Mouse (Mus musculus) MEL (cell line): ENCODE results near the gene Ccdc106. TPM values are rescaled to one million over a fixed set of nuclear protein-coding genes. Genes with fewer than 3 reads are reported as not detected.

Experiments
- DNase-seq: peaks from one replicate; pipeline ENCODE4 v3.0.0; 2011; ENCODE audit warnings: low read depth, low spot score
- H3K27ac ChIP-seq: 2 replicates; pipeline ENCODE4 v1.5.1; 2012; ENCODE audit warnings: low read depth, mild to moderate bottlenecking, control low read depth, low read length, moderate library complexity; ENCODE audit not compliant: control insufficient read depth
- H3K27me3 ChIP-seq, 2 experiments: fragments of 150-350 bp in 1 of 2; sonication (generic) in 1 of 2; 2 replicates each; pipeline ENCODE4 v1.6.1; 2012; ENCODE audit warnings: low read length in 2 of 2, mild to moderate bottlenecking in 2 of 2, improper control_type of control experiment in 1 of 2, moderate library complexity in 1 of 2; ENCODE audit not compliant: insufficient read depth in 2 of 2, control insufficient read depth in 1 of 2
- H3K36me3 ChIP-seq, 2 experiments: 2 replicates each; pipeline ENCODE4 v1.6.1; 2012 to 2014; ENCODE audit warnings: low read length in 2 of 2, improper control_type of control experiment in 1 of 2, inconsistent platforms in 1 of 2, mild to moderate bottlenecking in 1 of 2; ENCODE audit not compliant: insufficient read depth in 2 of 2, control insufficient read depth in 1 of 2
- H3K4me1 ChIP-seq, 2 experiments: fragments of 150-350 bp in 1 of 2; sonication (generic) in 1 of 2; 2 replicates each; pipeline ENCODE4 v1.6.1; 2012; ENCODE audit warnings: low read length in 2 of 2, improper control_type of control experiment in 1 of 2, mild to moderate bottlenecking in 1 of 2; ENCODE audit not compliant: insufficient read depth in 2 of 2, control insufficient read depth in 1 of 2
- H3K4me3 ChIP-seq, 2 experiments: fragments of 150-350 bp in 1 of 2; sonication (generic) in 1 of 2; 2 replicates each; pipeline ENCODE4 v1.5.1; 2012; ENCODE audit warnings: low read depth in 2 of 2, low read length in 2 of 2, mild to moderate bottlenecking in 2 of 2, moderate library complexity in 2 of 2, control low read depth in 1 of 2, improper control_type of control experiment in 1 of 2; ENCODE audit not compliant: control insufficient read depth in 1 of 2, insufficient read depth in 1 of 2
- H3K79me2 ChIP-seq: 2 replicates; pipeline ENCODE4 v1.6.1; 2012; ENCODE audit warnings: mild to moderate bottlenecking, low read length, moderate library complexity; ENCODE audit not compliant: control insufficient read depth, poor library complexity, insufficient read depth
- H3K9ac ChIP-seq: 2 replicates; pipeline ENCODE4 v1.6.1; 2012; ENCODE audit warnings: low read depth, mild to moderate bottlenecking, control low read depth, low read length, moderate library complexity; ENCODE audit not compliant: control insufficient read depth, poor library complexity, severe bottlenecking
- H3K9me3 ChIP-seq: fragments of 150-350 bp; sonication (generic); replicated peaks from 2 replicates; pipeline ENCODE4 v1.6.1; 2012; ENCODE audit warnings: mild to moderate bottlenecking, low read length, improper control_type of control experiment, moderate library complexity; ENCODE audit not compliant: insufficient read depth
- BHLHE40 ChIP-seq: IDR thresholded peaks from 2 replicates; pipeline ENCODE4 v1.6.1; 2012; ENCODE audit warnings: low read depth, mild to moderate bottlenecking, inconsistent platforms, low read length, improper control_type of control experiment, borderline replicate concordance
- CTCF ChIP-seq, 3 experiments: IDR thresholded peaks in 2 of 3; conservative IDR thresholded peaks in 1 of 3; 2 replicates each; pipeline ENCODE4 v1.5.1; 2011 to 2012; ENCODE audit warnings: low read length in 3 of 3, low read depth in 2 of 3, mild to moderate bottlenecking in 2 of 3, improper control_type of control experiment in 1 of 3, inconsistent platforms in 1 of 3, mixed read lengths in 1 of 3, moderate library complexity in 1 of 3; ENCODE audit not compliant: control insufficient read depth in 1 of 3, insufficient read depth in 1 of 3, poor library complexity in 1 of 3, severe bottlenecking in 1 of 3
- HCFC1 ChIP-seq: IDR thresholded peaks from 2 replicates; pipeline ENCODE4 v1.6.1; 2012; ENCODE audit warnings: low read depth, mild to moderate bottlenecking, inconsistent platforms, low read length, improper control_type of control experiment, moderate library complexity
- JUND ChIP-seq: IDR thresholded peaks from 2 replicates; pipeline ENCODE4 v1.6.1; 2011; ENCODE audit warnings: low read depth, mild to moderate bottlenecking, improper control_type of control experiment, low read length
- MAFK ChIP-seq: IDR thresholded peaks from 2 replicates; pipeline ENCODE4 v1.6.1; 2011; ENCODE audit warnings: low read depth, mild to moderate bottlenecking, low read length, improper control_type of control experiment, borderline replicate concordance
- MAX ChIP-seq: IDR thresholded peaks from 2 replicates; pipeline ENCODE4 v1.6.1; 2011; ENCODE audit warnings: low read length, improper control_type of control experiment
- MAZ ChIP-seq: IDR thresholded peaks from 2 replicates; pipeline ENCODE4 v1.6.1; 2012; ENCODE audit warnings: low read depth, mild to moderate bottlenecking, inconsistent platforms, low read length, improper control_type of control experiment
- MXI1 ChIP-seq: IDR thresholded peaks from 2 replicates; pipeline ENCODE4 v1.6.1; 2011; ENCODE audit warnings: mild to moderate bottlenecking, low read depth, low read length, improper control_type of control experiment
- MYB ChIP-seq: IDR thresholded peaks from 2 replicates; pipeline ENCODE4 v1.6.1; 2011; ENCODE audit warnings: mild to moderate bottlenecking, low read depth, low read length, improper control_type of control experiment
- MYC ChIP-seq: IDR thresholded peaks from 2 replicates; pipeline ENCODE4 v1.6.1; 2011; ENCODE audit warnings: low read depth, mild to moderate bottlenecking, low read length, improper control_type of control experiment, moderate library complexity
- NRF1 ChIP-seq: IDR thresholded peaks from 2 replicates; pipeline ENCODE4 v1.6.1; 2014; ENCODE audit warnings: low read depth, mild to moderate bottlenecking, inconsistent platforms, low read length, improper control_type of control experiment, moderate library complexity; ENCODE audit not compliant: poor library complexity, insufficient read depth, severe bottlenecking
- POLR2A ChIP-seq, 2 experiments: IDR thresholded peaks; 2 replicates each; pipeline ENCODE4 v1.6.1; 2011 to 2012; ENCODE audit warnings: low read length in 2 of 2, mild to moderate bottlenecking in 2 of 2, control low read depth in 1 of 2, improper control_type of control experiment in 1 of 2, low read depth in 1 of 2, moderate library complexity in 1 of 2; ENCODE audit not compliant: control insufficient read depth in 1 of 2, insufficient read depth in 1 of 2, poor library complexity in 1 of 2
- SIN3A ChIP-seq: IDR thresholded peaks from 2 replicates; pipeline ENCODE4 v1.6.1; 2012; ENCODE audit warnings: low read length, improper control_type of control experiment, inconsistent platforms
- TAL1 ChIP-seq: IDR thresholded peaks from 2 replicates; pipeline ENCODE4 v1.6.1; 2012; ENCODE audit warnings: mild to moderate bottlenecking, inconsistent platforms, low read length, moderate library complexity, mixed read lengths
- TCF12 ChIP-seq: IDR thresholded peaks from 2 replicates; pipeline ENCODE4 v1.6.1; 2014; ENCODE audit warnings: low read depth, mild to moderate bottlenecking, inconsistent platforms, low read length, improper control_type of control experiment, moderate library complexity
- USF2 ChIP-seq, 2 experiments: IDR thresholded peaks; 2 replicates each; pipeline ENCODE4 v1.6.1; 2011 to 2012; ENCODE audit warnings: improper control_type of control experiment in 2 of 2, low read length in 2 of 2, borderline replicate concordance in 1 of 2, inconsistent platforms in 1 of 2, low read depth in 1 of 2, mild to moderate bottlenecking in 1 of 2; ENCODE audit not compliant: insufficient read depth in 1 of 2
- ZKSCAN1 ChIP-seq: IDR thresholded peaks from 2 replicates; pipeline ENCODE4 v1.6.1; 2012; ENCODE audit warnings: low read depth, mild to moderate bottlenecking, inconsistent platforms, low read length, improper control_type of control experiment, moderate library complexity
- ZMIZ1 ChIP-seq: IDR thresholded peaks from 2 replicates; pipeline ENCODE4 v1.6.1; 2012; ENCODE audit warnings: low read depth, mild to moderate bottlenecking, inconsistent platforms, low read length, improper control_type of control experiment, moderate library complexity
- polyA plus RNA-seq, 2 experiments: library from polyadenylated mRNA; stranded (reverse) in 1 of 2; unstranded in 1 of 2; fragments of >175 nt in 1 of 2; fragments of >200 nt in 1 of 2; gene quantifications; 2 replicates each; pipeline versions ENCODE4 v1.2.1 to v1.2.4; 2012; ENCODE audit warnings: low replicate concordance in 2 of 2, low read depth in 1 of 2; ENCODE audit not compliant: insufficient read length in 2 of 2, insufficient read depth in 1 of 2, missing spikeins in 1 of 2
- total RNA-seq: library from RNA; depleted of rRNA; stranded (reverse); fragments of 300-350 nt; gene quantifications from 2 replicates; pipeline ENCODE4 v1.2.3, GENCODE M21; 2012

Ccdc106 gene
- total and polyA plus RNA-seq, 3 experiments: 0.50 to 0.82 TPM; not detected in 1

DNA sequence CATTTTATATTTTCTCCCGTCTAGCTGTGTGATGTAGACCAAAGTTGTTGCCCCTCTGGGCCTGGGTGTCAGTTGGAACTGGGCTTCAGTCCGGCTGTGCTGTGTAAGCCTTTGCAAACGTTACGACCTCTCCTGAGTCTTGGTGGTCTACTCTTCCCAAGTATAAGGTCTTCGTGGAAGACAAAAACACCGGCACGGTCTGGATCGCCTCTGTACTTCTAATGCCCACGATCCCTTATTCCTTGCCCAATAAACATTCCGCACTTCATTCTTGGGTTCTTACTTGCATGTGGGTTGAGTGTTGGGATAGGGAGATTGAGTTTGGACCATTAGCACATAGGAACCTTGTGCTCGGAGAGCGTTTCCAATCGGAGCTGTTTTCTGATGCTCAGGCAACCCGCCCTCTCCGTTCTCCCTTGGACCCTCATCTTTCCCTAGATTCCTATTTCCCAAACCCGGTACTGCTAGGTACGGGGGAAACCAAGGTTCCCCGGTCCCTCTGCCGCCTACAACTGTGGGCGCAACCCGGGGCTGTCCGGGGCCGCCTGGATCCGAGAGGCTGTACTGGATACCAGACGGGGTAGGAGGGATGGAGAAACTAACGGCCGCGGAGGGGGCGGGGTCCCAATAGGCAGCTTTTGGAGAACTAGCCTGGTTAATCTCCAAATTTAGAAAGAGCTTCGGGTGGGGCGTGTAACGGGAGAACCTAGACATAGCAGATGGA lies 33.3 kb downstream of the Ccdc106 start:
- no peak overlapping the region for H3K9ac ChIP-seq
- TF ChIP-seq MYC: no peak
- no peak for TF ChIP-seq JUND
- no peak for TF ChIP-seq ZMIZ1
- no peak for TF ChIP-seq MXI1
- no peak for TF ChIP-seq MYB
- no peak for TF ChIP-seq TCF12
- no peak for TF ChIP-seq MAZ
- no peak for TF ChIP-seq MAX
- no peak for TF ChIP-seq SIN3A
- no peak for TF ChIP-seq TAL1
- TF ChIP-seq ZKSCAN1: no peak
- no peaks in the 10 kb centered on the region for H3K9me3 ChIP-seq

DNA sequence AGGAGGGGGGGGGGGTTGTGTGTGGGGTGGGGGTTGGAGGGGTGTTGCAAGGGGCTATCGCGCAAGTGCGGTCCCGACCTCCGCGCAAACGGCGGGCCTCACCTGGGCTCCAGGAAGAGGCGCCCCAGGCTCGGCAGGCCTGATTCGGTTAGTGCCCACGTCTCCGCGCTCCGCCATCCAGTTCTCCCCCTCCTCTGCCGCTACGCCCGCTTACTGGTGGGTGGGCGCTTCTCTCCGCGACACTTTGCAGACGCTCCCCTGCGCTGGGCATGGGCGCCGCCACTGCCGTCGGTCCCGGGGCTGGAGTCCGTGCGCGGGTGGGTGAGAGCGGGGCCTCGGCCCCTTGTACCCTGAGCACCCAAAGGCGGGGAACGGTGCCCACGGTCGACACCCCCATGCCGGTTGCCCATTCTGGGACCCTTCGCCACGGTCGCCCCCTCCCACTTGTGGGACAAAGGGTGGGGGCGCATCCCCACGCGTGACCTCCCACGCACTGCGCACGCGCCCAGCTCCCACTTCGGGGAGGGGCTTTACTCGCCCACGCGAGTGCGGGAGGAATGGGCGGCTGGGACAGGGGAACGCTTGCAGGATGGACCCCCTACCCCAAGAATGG lies 36.4 kb downstream of the Ccdc106 start:
- no peak for TF ChIP-seq USF2 (IDR thresholded peaks at IDR 0.05; ENCODE audit: borderline replicate concordance in 1 of 2, insufficient read depth in 1 of 2, low read depth in 1 of 2, low read length in 2 of 2)
- no peak for TF ChIP-seq BHLHE40
- no peak for TF ChIP-seq CTCF (IDR thresholded peaks at IDR 0.05 in 2 of 3, conservative IDR thresholded peaks at IDR 0.05 in 1 of 3; ENCODE audit: control insufficient read depth in 1 of 3, insufficient read depth in 1 of 3, low read depth in 2 of 3, low read length in 3 of 3, poor library complexity in 1 of 3, severe bottlenecking in 1 of 3)
- TF ChIP-seq NRF1: no peak
- no peak for TF ChIP-seq HCFC1
- TF ChIP-seq MAX: no peak
- TF ChIP-seq MAFK: no peak
- no peak for TF ChIP-seq POLR2A (IDR thresholded peaks at IDR 0.05; ENCODE audit: control insufficient read depth in 1 of 2, insufficient read depth in 1 of 2, low read depth in 1 of 2, low read length in 2 of 2, poor library complexity in 1 of 2)
- TF ChIP-seq ZMIZ1: no peak
- no peak overlapping the region for H3K4me3 ChIP-seq
- H3K27me3 ChIP-seq: no peaks in the 10 kb centered on the region
- no peak overlapping the region for H3K9ac ChIP-seq
- no peaks in the 10 kb centered on the region for H3K36me3 ChIP-seq
- peaks cover 0 to 5% of the 10 kb centered on the region in 2 experiments; a peak in 1 of 4 replicates for H3K4me1 ChIP-seq
- no peaks in the 10 kb centered on the region for H3K9me3 ChIP-seq
- H3K27ac ChIP-seq: no peak overlapping the region
- DNase-seq: no peak
- H3K79me2 ChIP-seq: peaks cover 3% of the 10 kb centered on the region; the same call in 1 of the 2 replicates

More for the DNA sequence above, 33.3 kb downstream of the Ccdc106 start:
- no peaks in the 10 kb centered on the region for H3K27me3 ChIP-seq
- no peaks in the 10 kb centered on the region for H3K79me2 ChIP-seq
- H3K4me3 ChIP-seq: no peak overlapping the region
- no peak overlapping the region for H3K27ac ChIP-seq
- H3K4me1 ChIP-seq: no peaks in the 10 kb centered on the region
- DNase-seq: no peak
- no peaks in the 10 kb centered on the region for H3K36me3 ChIP-seq
